Mouse (Mus musculus): ENCODE data around the gene Lmo7. TPM values are rescaled to one million over a fixed set of nuclear protein-coding genes. Genes with fewer than 3 reads are reported as not detected.

Gene Lmo7
- polyA plus RNA-seq, 1 experiment from 2014 or later, result 7.1 TPM

DNA sequence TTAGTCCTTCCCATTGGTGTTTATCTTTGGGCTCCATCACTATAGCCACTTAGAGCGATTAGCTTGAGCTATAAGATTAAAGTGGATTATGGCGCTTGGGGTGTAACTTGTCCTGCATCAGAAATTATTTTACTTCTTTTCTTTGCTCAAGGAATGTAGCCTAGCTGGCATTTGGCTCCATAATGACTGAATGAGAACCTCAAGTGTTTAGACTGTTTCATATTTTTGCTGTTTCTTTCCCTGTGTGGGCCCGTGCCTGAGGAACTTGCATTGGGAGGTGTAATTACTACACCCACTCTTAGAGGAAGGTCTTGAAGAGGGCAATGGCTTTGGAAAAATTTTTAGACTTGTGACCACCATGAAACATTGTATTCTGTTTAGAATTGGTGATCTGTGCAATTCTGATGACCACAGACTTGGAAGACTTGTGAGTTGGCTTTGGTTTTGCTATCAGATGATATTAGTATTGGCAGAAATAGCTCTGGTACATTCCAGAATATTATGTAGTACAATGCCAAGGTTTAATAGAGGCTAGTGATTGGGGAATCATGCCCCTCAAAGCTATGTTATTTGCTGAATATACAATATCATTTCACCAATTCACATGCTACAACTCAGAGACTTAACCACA lies 54.7 kb downstream of the Lmo7 start:
- WGBS, result 93% methylated on average over 3 of the region's 3 CpGs
- Histone ChIP-seq H3K9ac (ENCODE audit: low read length) (no peak overlapping the region), H3K27ac (replicated peaks; ENCODE audit: low read depth, low read length) (no peak overlapping the region), H3K9me3 (ENCODE audit: control insufficient read depth, low read length) (no peaks in the 10 kb centered on the region), H3K4me1 (ENCODE audit: control insufficient read depth, insufficient read depth, low read length) (no peaks in the 10 kb centered on the region), H3K27me3 (ENCODE audit: control insufficient read depth, insufficient read depth, low read length) (no peaks in the 10 kb centered on the region), H3K4me2 (ENCODE audit: low read depth, severe bottlenecking) (no peak overlapping the region), H3K4me3 (ENCODE audit: low read depth, low read length) (no peak overlapping the region), H3K36me3 (ENCODE audit: control insufficient read depth, insufficient read depth, low read length) (no peaks in the 10 kb centered on the region)
- DNase-seq (ENCODE audit: low spot score) (no peak), ATAC-seq (ENCODE audit: insufficient number of reproducible peaks, low FRiP score, low TSS enrichment, low read depth) (no peak)

DNA sequence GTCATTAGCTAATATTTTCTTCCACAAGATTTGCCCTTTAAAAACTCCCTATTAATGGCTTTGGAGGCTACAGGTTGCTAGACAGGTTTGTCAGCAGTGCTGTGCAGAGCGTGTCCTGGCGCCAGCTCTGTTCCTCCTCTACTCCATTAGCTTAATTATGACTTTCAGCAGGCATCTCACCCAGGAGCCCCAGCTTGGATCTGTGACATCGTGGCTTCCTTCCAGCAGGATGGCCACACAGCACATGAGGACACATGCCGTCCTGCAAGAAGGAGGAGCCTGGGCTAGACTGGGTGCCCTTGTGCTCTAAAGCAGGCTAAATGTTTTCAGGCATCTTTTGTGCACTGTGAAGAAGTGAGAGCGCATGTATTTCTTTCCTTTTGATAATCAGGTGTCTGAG lies 58.1 kb downstream of the Lmo7 start:
- no peak for ATAC-seq (ENCODE audit: insufficient number of reproducible peaks, low FRiP score, low TSS enrichment, low read depth)
- H3K4me2 ChIP-seq (ENCODE audit: low read depth, severe bottlenecking), result no peak overlapping the region
- H3K9ac ChIP-seq (ENCODE audit: low read length), result no peak overlapping the region
- no peak overlapping the region for H3K27ac ChIP-seq (replicated peaks; ENCODE audit: low read depth, low read length)
- WGBS, result 52% methylated on average over 5 of the region's 5 CpGs
- H3K27me3 ChIP-seq (ENCODE audit: control insufficient read depth, insufficient read depth, low read length), result no peaks in the 10 kb centered on the region
- H3K4me3 ChIP-seq (ENCODE audit: low read depth, low read length), result no peak overlapping the region
- no peaks in the 10 kb centered on the region for H3K9me3 ChIP-seq (ENCODE audit: control insufficient read depth, low read length)
- H3K4me1 ChIP-seq (ENCODE audit: control insufficient read depth, insufficient read depth, low read length), result no peaks in the 10 kb centered on the region
- H3K36me3 ChIP-seq (ENCODE audit: control insufficient read depth, insufficient read depth, low read length), result no peaks in the 10 kb centered on the region
- no peak for DNase-seq (ENCODE audit: low spot score)

DNA sequence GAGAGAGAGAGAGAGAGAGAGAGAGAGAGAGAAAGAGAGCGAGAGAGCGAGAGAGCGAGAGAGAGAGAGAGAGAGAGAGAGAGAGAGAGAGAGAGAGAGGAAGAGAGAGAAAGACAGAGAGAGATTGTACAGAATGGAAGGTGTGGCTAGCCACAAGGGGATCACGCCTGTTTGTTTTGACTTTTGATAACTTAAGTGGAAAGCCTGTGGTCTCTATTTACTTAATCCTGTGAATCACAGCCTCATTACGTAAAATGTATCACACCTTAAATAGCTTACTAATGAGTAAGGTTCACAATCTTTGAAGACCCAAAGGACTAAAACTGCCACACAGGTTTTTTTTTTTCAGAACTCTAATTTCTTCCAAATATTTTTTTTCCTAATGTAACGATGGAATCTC lies 58.7 kb downstream of the Lmo7 start:
- no peak for ATAC-seq (ENCODE audit: insufficient number of reproducible peaks, low FRiP score, low TSS enrichment, low read depth)

DNA sequence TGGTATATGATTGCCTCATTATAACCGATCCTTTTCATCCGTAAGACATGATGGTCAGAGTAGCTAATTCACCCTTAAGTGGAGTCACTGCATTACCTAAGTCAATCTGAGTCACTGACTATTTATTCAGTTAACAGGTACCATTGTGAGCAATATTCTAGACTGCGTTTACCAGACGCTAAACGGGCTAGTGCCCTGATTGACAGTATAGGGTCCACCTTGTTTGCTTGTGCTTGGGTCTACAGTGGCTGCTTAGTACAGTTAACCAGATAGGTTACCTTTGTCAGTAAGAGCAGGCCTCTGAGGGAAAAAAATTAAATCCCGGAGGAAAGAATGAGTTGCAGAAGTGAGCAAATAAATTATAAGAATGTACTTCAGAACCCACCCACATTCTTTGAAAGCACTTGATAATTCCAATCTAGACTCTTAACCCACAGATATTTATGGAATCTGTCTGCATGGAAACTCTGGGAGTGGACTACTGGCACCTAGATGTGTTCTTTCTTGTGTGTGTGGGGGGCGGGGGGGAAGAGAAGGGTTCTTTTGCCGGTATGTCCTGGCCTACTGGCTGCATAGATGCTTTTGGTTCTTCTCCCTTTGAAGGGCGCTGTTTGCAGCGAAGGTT lies 64.9 kb downstream of the Lmo7 start:
- no peaks in the 10 kb centered on the region for H3K4me1 ChIP-seq (ENCODE audit: control insufficient read depth, insufficient read depth, low read length)
- no peaks in the 10 kb centered on the region for H3K27me3 ChIP-seq (ENCODE audit: control insufficient read depth, insufficient read depth, low read length)
- ATAC-seq (ENCODE audit: insufficient number of reproducible peaks, low FRiP score, low TSS enrichment, low read depth), result no peak
- H3K36me3 ChIP-seq (ENCODE audit: control insufficient read depth, insufficient read depth, low read length), result no peaks in the 10 kb centered on the region
- DNase-seq (ENCODE audit: low spot score), result no peak
- no peaks in the 10 kb centered on the region for H3K9me3 ChIP-seq (ENCODE audit: control insufficient read depth, low read length)
- WGBS, result 92% methylated on average over 10 of the region's 10 CpGs
- no peak overlapping the region for H3K27ac ChIP-seq (replicated peaks; ENCODE audit: low read depth, low read length)
- no peak overlapping the region for H3K4me2 ChIP-seq (ENCODE audit: low read depth, severe bottlenecking)
- no peak overlapping the region for H3K4me3 ChIP-seq (ENCODE audit: low read depth, low read length)
- no peak overlapping the region for H3K9ac ChIP-seq (ENCODE audit: low read length)

More for the DNA sequence above, 58.7 kb downstream of the Lmo7 start:
- DNase-seq (ENCODE audit: low spot score), result no peak
- Histone ChIP-seq H3K4me2 (ENCODE audit: low read depth, severe bottlenecking) (no peak overlapping the region), H3K9ac (ENCODE audit: low read length) (no peak overlapping the region), H3K27me3 (ENCODE audit: control insufficient read depth, insufficient read depth, low read length) (no peaks in the 10 kb centered on the region), H3K4me1 (ENCODE audit: control insufficient read depth, insufficient read depth, low read length) (no peaks in the 10 kb centered on the region), H3K4me3 (ENCODE audit: low read depth, low read length) (no peak overlapping the region), H3K27ac (replicated peaks; ENCODE audit: low read depth, low read length) (no peak overlapping the region), H3K36me3 (ENCODE audit: control insufficient read depth, insufficient read depth, low read length) (no peaks in the 10 kb centered on the region), H3K9me3 (ENCODE audit: control insufficient read depth, low read length) (no peaks in the 10 kb centered on the region)
- WGBS, result 83% methylated on average over 6 of the region's 6 CpGs

DNA sequence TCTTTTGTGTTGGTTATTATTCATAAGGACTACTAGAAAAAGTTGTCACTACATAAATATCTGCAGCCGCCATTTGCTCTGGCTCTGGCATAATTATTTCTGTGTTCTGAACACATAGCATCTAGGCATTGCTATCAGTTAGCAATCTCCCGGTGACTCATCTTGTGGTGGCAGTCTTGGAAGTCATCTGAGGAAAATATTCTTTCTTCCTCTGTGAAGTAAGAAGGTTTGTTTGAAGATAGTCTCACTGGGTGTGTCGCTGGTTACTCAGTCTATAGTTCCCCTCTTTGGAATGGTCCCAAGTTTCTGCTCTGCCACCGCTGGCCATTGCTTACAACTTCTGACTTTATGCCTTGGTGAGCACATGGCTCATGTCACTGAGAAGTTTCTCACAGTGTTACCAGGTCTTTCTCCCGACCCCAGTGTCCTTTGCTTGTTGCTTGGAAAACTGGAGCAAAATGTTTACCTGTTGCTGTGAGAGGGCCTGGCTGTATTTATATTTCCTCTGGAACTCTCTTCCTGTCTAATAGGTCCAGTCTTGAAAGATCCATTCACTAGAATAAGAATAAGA lies 68.3 kb downstream of the Lmo7 start:
- DNase-seq (ENCODE audit: low spot score) (no peak), ATAC-seq (ENCODE audit: insufficient number of reproducible peaks, low FRiP score, low TSS enrichment, low read depth) (no peak)
- WGBS, result 89% methylated on average over 5 of the region's 5 CpGs
- no peak overlapping the region for H3K4me3 ChIP-seq (ENCODE audit: low read depth, low read length)
- no peaks in the 10 kb centered on the region for H3K4me1 ChIP-seq (ENCODE audit: control insufficient read depth, insufficient read depth, low read length)
- H3K36me3 ChIP-seq (ENCODE audit: control insufficient read depth, insufficient read depth, low read length), result no peaks in the 10 kb centered on the region
- no peak overlapping the region for H3K9ac ChIP-seq (ENCODE audit: low read length)
- H3K27me3 ChIP-seq (ENCODE audit: control insufficient read depth, insufficient read depth, low read length), result no peaks in the 10 kb centered on the region
- H3K9me3 ChIP-seq (ENCODE audit: control insufficient read depth, low read length), result no peaks in the 10 kb centered on the region
- no peak overlapping the region for H3K27ac ChIP-seq (replicated peaks; ENCODE audit: low read depth, low read length)
- H3K4me2 ChIP-seq (ENCODE audit: low read depth, severe bottlenecking), result no peak overlapping the region

DNA sequence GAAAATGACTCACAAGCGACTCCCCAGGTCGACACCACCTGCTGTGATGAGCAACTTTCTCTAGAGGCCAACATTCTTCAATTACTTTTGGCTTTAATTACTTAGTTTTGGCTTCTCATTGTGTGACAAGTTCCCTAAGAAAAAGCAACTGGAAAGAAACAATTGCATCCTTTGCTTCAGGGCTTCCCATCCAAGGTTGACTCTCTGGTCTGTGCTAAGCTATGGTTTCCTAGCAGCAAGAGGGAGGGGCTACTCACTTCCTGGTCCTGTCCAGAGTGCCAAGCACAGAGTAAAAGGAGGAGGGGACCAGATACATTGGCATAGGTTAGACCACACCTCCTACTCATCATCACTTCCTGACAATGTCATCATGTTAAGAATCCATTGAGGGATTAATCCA lies 69.0 kb downstream of the Lmo7 start:
- no peak overlapping the region for H3K27ac ChIP-seq (replicated peaks; ENCODE audit: low read depth, low read length)
- H3K4me1 ChIP-seq (ENCODE audit: control insufficient read depth, insufficient read depth, low read length), result no peaks in the 10 kb centered on the region
- no peak for DNase-seq (ENCODE audit: low spot score)
- ATAC-seq (ENCODE audit: insufficient number of reproducible peaks, low FRiP score, low TSS enrichment, low read depth), result no peak
- H3K36me3 ChIP-seq (ENCODE audit: control insufficient read depth, insufficient read depth, low read length), result no peaks in the 10 kb centered on the region
- WGBS, result 60% methylated on average over 2 of the region's 2 CpGs
- H3K4me3 ChIP-seq (ENCODE audit: low read depth, low read length), result no peak overlapping the region
- H3K9ac ChIP-seq (ENCODE audit: low read length), result no peak overlapping the region
- no peaks in the 10 kb centered on the region for H3K27me3 ChIP-seq (ENCODE audit: control insufficient read depth, insufficient read depth, low read length)
- no peak overlapping the region for H3K4me2 ChIP-seq (ENCODE audit: low read depth, severe bottlenecking)
- no peaks in the 10 kb centered on the region for H3K9me3 ChIP-seq (ENCODE audit: control insufficient read depth, low read length)

DNA sequence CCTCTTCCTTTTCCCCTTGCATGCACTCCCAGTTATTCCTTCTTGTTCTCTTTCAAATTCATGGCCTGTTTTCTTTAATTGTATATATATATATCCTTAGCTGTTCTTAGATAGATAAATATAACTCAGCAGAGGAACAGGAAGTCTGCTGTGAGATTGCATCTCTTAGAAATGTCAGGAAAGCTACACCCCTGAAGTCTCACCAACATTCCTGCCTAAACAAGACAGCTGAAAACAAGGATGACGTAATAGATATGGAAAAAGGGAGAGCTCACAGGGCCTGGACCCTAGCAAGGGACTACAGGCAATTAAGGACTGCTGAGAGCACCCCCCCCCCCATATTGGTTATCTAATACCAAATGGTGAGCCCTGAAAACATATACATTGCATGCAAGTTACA lies 71.9 kb downstream of the Lmo7 start:
- Histone ChIP-seq H3K27me3 (ENCODE audit: control insufficient read depth, insufficient read depth, low read length) (no peaks in the 10 kb centered on the region), H3K4me3 (ENCODE audit: low read depth, low read length) (no peak overlapping the region), H3K9me3 (ENCODE audit: control insufficient read depth, low read length) (no peaks in the 10 kb centered on the region), H3K27ac (replicated peaks; ENCODE audit: low read depth, low read length) (no peak overlapping the region), H3K4me1 (ENCODE audit: control insufficient read depth, insufficient read depth, low read length) (no peaks in the 10 kb centered on the region), H3K9ac (ENCODE audit: low read length) (no peak overlapping the region), H3K36me3 (ENCODE audit: control insufficient read depth, insufficient read depth, low read length) (no peaks in the 10 kb centered on the region), H3K4me2 (ENCODE audit: low read depth, severe bottlenecking) (no peak overlapping the region)
- DNase-seq (ENCODE audit: low spot score) (no peak), ATAC-seq (ENCODE audit: insufficient number of reproducible peaks, low FRiP score, low TSS enrichment, low read depth) (no peak)
- WGBS, result 88% methylated on average over 1 of the region's 1 CpGs

DNA sequence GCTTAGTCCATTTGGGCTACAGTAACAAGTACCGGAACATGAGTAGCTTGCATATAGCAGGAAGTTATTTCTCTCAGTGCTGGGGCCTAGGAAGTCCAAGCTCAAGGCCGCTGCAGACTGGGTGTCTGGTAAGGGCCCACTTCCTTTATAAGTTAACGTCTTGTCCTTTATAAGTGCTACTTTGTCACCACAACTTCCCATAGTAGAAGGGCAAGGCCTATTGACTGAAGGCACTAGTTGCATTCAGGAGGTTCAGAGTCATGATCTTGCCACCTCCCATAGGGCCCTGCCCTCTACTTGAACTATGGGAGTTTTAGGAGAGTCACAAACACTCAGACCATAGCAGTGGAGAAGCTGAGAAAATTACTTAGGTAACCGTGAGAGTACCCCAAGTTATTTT lies 74.4 kb downstream of the Lmo7 start:
- Histone ChIP-seq H3K4me2 (ENCODE audit: low read depth, severe bottlenecking) (no peak overlapping the region), H3K27me3 (ENCODE audit: control insufficient read depth, insufficient read depth, low read length) (no peaks in the 10 kb centered on the region), H3K27ac (replicated peaks; ENCODE audit: low read depth, low read length) (no peak overlapping the region), H3K36me3 (ENCODE audit: control insufficient read depth, insufficient read depth, low read length) (no peaks in the 10 kb centered on the region), H3K9ac (ENCODE audit: low read length) (no peak overlapping the region), H3K4me1 (ENCODE audit: control insufficient read depth, insufficient read depth, low read length) (no peaks in the 10 kb centered on the region), H3K9me3 (ENCODE audit: control insufficient read depth, low read length) (no peaks in the 10 kb centered on the region), H3K4me3 (ENCODE audit: low read depth, low read length) (no peak overlapping the region)
- no peak for DNase-seq (ENCODE audit: low spot score)
- 93% methylated on average over 4 of the region's 4 CpGs for WGBS
- ATAC-seq (ENCODE audit: insufficient number of reproducible peaks, low FRiP score, low TSS enrichment, low read depth), result no peak
